Mouse (Mus musculus) urinary bladder, postnatal 36 days (tissue): Measurements from ENCODE around the gene Epsti1.

Experiments
- DNase-seq, 2 experiments: peaks; one replicate each; pipeline ENCODE4 v3.0.0; 2022; ENCODE audit warnings: low spot score in 2 of 2, mixed read lengths in 1 of 2

Epsti1 gene

DNA sequence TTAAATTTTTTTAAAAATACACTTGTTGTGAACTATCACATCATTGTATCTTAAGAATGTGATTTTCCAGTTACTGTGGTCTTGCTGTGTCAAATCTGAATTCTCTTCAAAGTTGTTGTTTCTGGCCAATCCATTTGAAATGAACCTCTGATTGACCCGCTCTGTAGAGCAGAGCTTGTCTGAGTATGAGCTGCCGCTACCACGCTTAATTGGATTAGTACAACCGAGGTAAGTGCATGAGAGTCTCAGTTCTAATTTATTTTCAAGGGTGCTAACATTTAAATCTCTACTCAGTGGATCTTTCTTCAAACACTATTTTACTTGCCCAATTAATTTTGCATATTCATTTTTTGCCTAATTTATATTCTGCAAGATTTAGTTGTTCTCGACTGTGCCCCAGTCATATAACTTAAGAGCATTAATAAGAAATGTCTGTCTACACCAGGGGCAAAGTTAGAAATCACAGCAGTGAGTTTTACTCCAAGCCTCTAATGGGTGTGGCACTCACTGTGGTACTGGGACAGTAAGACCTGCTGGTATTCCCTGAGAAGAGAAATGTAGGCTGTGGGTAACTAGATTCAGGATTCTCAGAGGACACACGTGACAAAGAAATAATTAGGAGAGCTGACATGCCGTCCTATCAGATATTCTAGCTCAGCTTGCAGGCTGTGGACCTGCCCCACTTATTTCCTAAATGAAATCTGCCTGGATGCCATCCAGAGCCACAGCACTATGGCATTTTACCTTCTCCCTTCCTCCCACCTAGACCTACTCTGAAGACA lies 111.7 kb downstream of the Epsti1 start:
- DNase-seq, result no peak

- no peak for DNase-seq
These were observed 112.4 kb downstream of the Epsti1 start for GRCm38 (mm10) chr14:78016398-78016797.

- DNase-seq, result peak; percentile 2 to 6
These were observed 115.9 kb downstream of the Epsti1 start for GRCm38 (mm10) chr14:78019935-78020334.

GRCm38 (mm10) chr14:78038876-78039275 lies 134.8 kb downstream of the Epsti1 start:
- DNase-seq, result no peak

- DNase-seq, result no peak
These were observed 136.6 kb downstream of the Epsti1 start for GRCm38 (mm10) chr14:78040643-78041042.

DNA sequence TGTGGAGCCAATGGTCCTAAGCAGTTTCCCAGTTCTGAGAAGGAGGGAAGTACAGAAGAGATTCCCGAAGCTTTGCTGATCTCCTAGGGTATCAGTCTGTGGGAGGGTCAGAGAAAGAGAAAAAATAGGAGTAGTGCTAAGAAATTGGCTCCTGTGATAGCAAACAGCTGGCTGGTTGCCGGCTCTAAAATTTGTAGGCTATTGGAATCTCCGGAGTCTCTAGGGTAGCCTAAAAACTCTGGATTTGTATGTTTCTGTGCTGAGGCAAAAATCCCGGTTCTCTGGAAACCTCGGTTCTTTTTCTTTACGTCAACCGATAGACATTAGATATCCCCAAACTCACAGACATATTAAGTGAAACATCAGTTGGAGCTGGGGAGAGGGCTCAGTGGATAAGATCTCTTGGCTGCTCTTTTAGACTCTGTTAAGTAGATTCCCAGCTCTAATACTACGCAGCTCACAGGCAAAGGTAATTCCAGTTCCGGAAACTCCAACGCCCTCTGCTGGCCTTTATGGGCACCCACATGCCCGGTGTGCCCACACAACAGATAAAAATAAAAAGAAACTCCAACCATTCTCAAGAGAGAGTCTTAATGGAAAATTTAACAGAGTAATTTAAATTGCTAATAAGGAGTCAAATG lies 138.0 kb downstream of the Epsti1 start:
- no peak for DNase-seq

GRCm38 (mm10) chr14:78043079-78043478 lies 139.0 kb downstream of the Epsti1 start:
- DNase-seq, result no peak

DNA sequence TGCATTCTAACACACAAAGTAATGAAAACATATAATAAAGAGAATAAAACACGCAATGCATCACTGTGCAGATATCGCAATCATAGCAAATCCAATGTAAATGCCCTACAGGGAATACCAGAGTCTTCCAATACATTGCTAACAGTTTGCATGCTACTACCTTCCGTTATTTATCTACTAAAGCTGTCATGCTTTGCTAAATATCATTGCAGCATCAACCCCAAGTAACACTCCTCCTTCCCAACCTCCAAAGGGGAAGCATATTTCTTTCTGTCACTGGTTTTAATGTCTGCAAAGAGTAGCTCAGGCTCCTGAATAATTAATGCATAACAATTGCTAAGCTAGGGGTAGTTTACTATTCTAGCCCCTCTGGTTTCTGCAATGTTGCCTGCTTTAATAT lies 144.2 kb downstream of the Epsti1 start:
- no peak for DNase-seq

DNA sequence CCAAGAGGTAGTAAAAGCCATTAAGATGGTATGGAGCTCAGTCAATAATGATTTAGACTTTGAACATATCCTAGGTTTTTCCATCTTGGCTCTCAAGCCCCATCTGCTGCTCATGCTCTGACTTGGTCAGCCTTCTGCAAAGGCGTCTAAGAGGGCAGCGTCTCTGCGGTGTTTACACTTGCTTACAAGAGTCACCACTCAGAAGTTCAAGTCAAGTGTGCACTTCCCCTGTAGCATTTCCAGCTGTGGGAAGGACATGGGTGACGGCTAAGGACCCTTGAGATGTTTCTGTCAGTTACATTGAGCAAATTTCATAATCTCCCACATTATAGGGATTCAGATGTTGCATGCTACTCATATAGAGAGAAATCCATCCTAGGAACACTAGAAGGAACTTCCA lies 144.6 kb downstream of the Epsti1 start:
- DNase-seq, result no peak
